Mouse (Mus musculus) midbrain, embryonic 15.5 days (tissue): ENCODE measurements around the gene Habp4. TPM values are rescaled to one million over a fixed set of nuclear protein-coding genes. Genes with fewer than 3 reads are reported as not detected.

Experiments
- ATAC-seq: fragments of 200-750 bp; cut with Nextera tagmentation; replicated peaks from 2 replicates; pipeline ENCODE4 v1.8.0; 2017; ENCODE audit warnings: moderate TSS enrichment
- H3K27ac ChIP-seq: fragments of 300-500 bp; sonication (generic); 2 replicates; pipeline ENCODE4 v1.5.1; 2015; ENCODE audit warnings: mild to moderate bottlenecking, inconsistent platforms
- H3K27me3 ChIP-seq: fragments of 300-500 bp; sonication (generic); replicated peaks from 2 replicates; pipeline ENCODE4 v1.6.1; 2015; ENCODE audit warnings: inconsistent platforms
- H3K36me3 ChIP-seq: fragments of 300-500 bp; sonication (generic); replicated peaks from 2 replicates; pipeline ENCODE4 v1.6.1; 2015; ENCODE audit warnings: inconsistent platforms
- H3K4me1 ChIP-seq: fragments of 300-500 bp; sonication (generic); 2 replicates; pipeline ENCODE4 v1.6.1; 2015; ENCODE audit warnings: inconsistent platforms
- H3K4me2 ChIP-seq: fragments of 300-500 bp; sonication (generic); 2 replicates; pipeline ENCODE4 v1.6.1; 2015; ENCODE audit warnings: inconsistent platforms, mild to moderate bottlenecking, moderate library complexity
- H3K4me3 ChIP-seq: fragments of 300-500 bp; sonication (generic); 2 replicates; pipeline ENCODE4 v1.5.1; 2015; ENCODE audit warnings: mild to moderate bottlenecking, inconsistent platforms
- H3K9ac ChIP-seq: fragments of 300-500 bp; sonication (generic); 2 replicates; pipeline ENCODE4 v1.6.1; 2015; ENCODE audit warnings: mild to moderate bottlenecking, inconsistent platforms
- H3K9me3 ChIP-seq: fragments of 300-500 bp; sonication (generic); 2 replicates; pipeline ENCODE4 v1.6.1; 2016; ENCODE audit warnings: inconsistent platforms
- WGBS: fragments of 180-500 bp; shearing (Covaris S2); methylation state at CpG from one replicate; pipeline ENCODE4 v1.1.7; 2015; ENCODE audit warnings: mixed read lengths; 5-methylcytosine and 5-hydroxymethylcytosine counted together
- polyA plus RNA-seq: library from polyadenylated mRNA; unstranded; fragments of >200 nt; fragmentation: Nextera tagmentation; extraction: Ambion mirVana; gene quantifications from 2 replicates; pipeline ENCODE4 v1.2.1, GENCODE M21; 2015

The Habp4 gene
- polyA plus RNA-seq, 1 experiment from 2014 or later, result 41.4 TPM

GRCm38 (mm10) chr13:64153083-64153682, 8.4 kb upstream of the Habp4 start, which contains the start of gene Zfp367:
TSS of gene Zfp367 (minus strand) at chr13:64153202.
- H3K4me3 ChIP-seq, result peak within 1 kb of the TSS; percentile 94
- peak; percentile 99 for ATAC-seq
- 0% methylated on average over 54 of the region's 56 CpGs for WGBS

GRCm38 (mm10) chr13:64153751-64154267, 7.8 kb upstream of the Habp4 start:
- peak; percentile 32 for ATAC-seq
- H3K36me3 ChIP-seq, result no peaks in the 10 kb centered on the region
- H3K9ac ChIP-seq, result no peak overlapping the region
- H3K4me1 ChIP-seq, result peaks cover 7% of the 10 kb centered on the region
- no peak overlapping the region for H3K27ac ChIP-seq
- under 1% methylated on average over 18 of the region's 18 CpGs for WGBS
- peak overlapping the region; percentile 94 for H3K4me3 ChIP-seq
- H3K4me2 ChIP-seq, result peak overlapping the region; percentile 96
- no peaks in the 10 kb centered on the region; the same call in 1 of the 2 replicates for H3K27me3 ChIP-seq
- H3K9me3 ChIP-seq, result no peaks in the 10 kb centered on the region

More at GRCm38 (mm10) chr13:64153083-64153682, 8.4 kb upstream of the Habp4 start, which contains the start of gene Zfp367:
- H3K4me1 ChIP-seq, result peaks cover 7% of the 10 kb centered on the region
- H3K27me3 ChIP-seq, result no peaks in the 10 kb centered on the region; the same call in 1 of the 2 replicates
- H3K27ac ChIP-seq, result peak within 1 kb of the TSS; percentile 67
- H3K9me3 ChIP-seq, result no peaks in the 10 kb centered on the region
- H3K36me3 ChIP-seq, result no peaks in the 10 kb centered on the region
- peak within 1 kb of the TSS; percentile 96 for H3K4me2 ChIP-seq
- peak within 1 kb of the TSS; percentile 59 for H3K9ac ChIP-seq

GRCm38 (mm10) chr13:64154651-64155050, 7.0 kb upstream of the Habp4 start:
- Histone ChIP-seq H3K4me1 (peaks cover 7% of the 10 kb centered on the region), H3K36me3 (no peaks in the 10 kb centered on the region), H3K27me3 (peaks cover 4% of the 10 kb centered on the region; the same call in 1 of the 2 replicates), H3K27ac (no peak overlapping the region), H3K9ac (no peak overlapping the region), H3K9me3 (no peaks in the 10 kb centered on the region), H3K4me3 (no peak overlapping the region), H3K4me2 (no peak overlapping the region)
- WGBS, result 66% methylated on average over 2 of the region's 2 CpGs
- no peak for ATAC-seq

- no peak overlapping the region for H3K4me3 ChIP-seq
- ATAC-seq, result no peak
- H3K9me3 ChIP-seq, result no peaks in the 10 kb centered on the region
- peaks cover 7% of the 10 kb centered on the region for H3K4me1 ChIP-seq
- no peak overlapping the region for H3K27ac ChIP-seq
- H3K36me3 ChIP-seq, result no peaks in the 10 kb centered on the region
- peaks cover 4% of the 10 kb centered on the region; the same call in 1 of the 2 replicates for H3K27me3 ChIP-seq
- H3K9ac ChIP-seq, result no peak overlapping the region
- no peak overlapping the region for H3K4me2 ChIP-seq
- WGBS, result 10% methylated on average over 1 of the region's 1 CpGs
Measured at GRCm38 (mm10) chr13:64155171-64155571, 6.5 kb upstream of the Habp4 start.

GRCm38 (mm10) chr13:64156966-64157365, 4.7 kb upstream of the Habp4 start:
- Histone ChIP-seq H3K4me1 (peaks cover 5% of the 10 kb centered on the region; the same call in 1 of the 2 replicates), H3K36me3 (no peaks in the 10 kb centered on the region), H3K9ac (no peak overlapping the region), H3K9me3 (no peaks in the 10 kb centered on the region), H3K27me3 (peaks cover 4% of the 10 kb centered on the region; the same call in 1 of the 2 replicates), H3K4me3 (no peak overlapping the region), H3K27ac (no peak overlapping the region), H3K4me2 (no peak overlapping the region)
- no peak for ATAC-seq

- Histone ChIP-seq H3K27me3 (peaks cover 4% of the 10 kb centered on the region; the same call in 1 of the 2 replicates), H3K4me1 (peaks cover 14% of the 10 kb centered on the region), H3K9me3 (peaks cover 4% of the 10 kb centered on the region; the same call in 1 of the 2 replicates), H3K36me3 (0 out of 2 replicates have a peak, but pooled peaks cover 6% of the 10 kb centered on the region), H3K4me2 (peak overlapping the region; percentile 81), H3K27ac (peak overlapping the region; percentile 83), H3K4me3 (peak overlapping the region; percentile 86), H3K9ac (peak overlapping the region; percentile 81)
- under 1% methylated on average over 71 of the region's 71 CpGs for WGBS
- ATAC-seq, result no peak; the same call in none of the 2 replicates
Measured at GRCm38 (mm10) chr13:64161916-64162611, 440 bp downstream of the Habp4 start.

- H3K27ac ChIP-seq, result no peak overlapping the region
- H3K27me3 ChIP-seq, result peaks cover 4% of the 10 kb centered on the region; the same call in 1 of the 2 replicates
- ATAC-seq, result peak; percentile 2; the same call in 1 of the 2 replicates
- peak overlapping the region; percentile 81 for H3K9ac ChIP-seq
- under 1% methylated on average over 14 of the region's 14 CpGs for WGBS
- peaks cover 8% of the 10 kb centered on the region for H3K9me3 ChIP-seq
- H3K4me2 ChIP-seq, result peak overlapping the region; percentile 81
- 0 out of 2 replicates have a peak, but pooled peaks cover 6% of the 10 kb centered on the region for H3K36me3 ChIP-seq
- H3K4me1 ChIP-seq, result peaks cover 14% of the 10 kb centered on the region
- H3K4me3 ChIP-seq, result peak overlapping the region; percentile 86
Measured at GRCm38 (mm10) chr13:64162626-64163025, 1.0 kb downstream of the Habp4 start.

- WGBS, result 25% methylated on average over 13 of the region's 13 CpGs
Measured at GRCm38 (mm10) chr13:64163147-64163715, 1.6 kb downstream of the Habp4 start.

GRCm38 (mm10) chr13:64169746-64170145, 8.1 kb downstream of the Habp4 start:
- H3K4me1 ChIP-seq, result no peaks in the 10 kb centered on the region
- no peak overlapping the region for H3K9ac ChIP-seq
- peaks cover 45% of the 10 kb centered on the region for H3K9me3 ChIP-seq
- no peak for ATAC-seq
- peaks cover 30% of the 10 kb centered on the region for H3K36me3 ChIP-seq
- H3K27ac ChIP-seq, result no peak overlapping the region
- no peak overlapping the region for H3K4me3 ChIP-seq
- 98% methylated on average over 25 of the region's 25 CpGs for whole genome bisulfite sequencing
- H3K27me3 ChIP-seq, result no peaks in the 10 kb centered on the region
- no peak overlapping the region for H3K4me2 ChIP-seq

More at GRCm38 (mm10) chr13:64163147-64163715, 1.6 kb downstream of the Habp4 start:
- Histone ChIP-seq H3K9ac (peak overlapping the region; percentile 81; the same call in 1 of the 2 replicates), H3K9me3 (peaks cover 10% of the 10 kb centered on the region), H3K4me2 (peak overlapping the region; percentile 81), H3K4me3 (peak overlapping the region; percentile 86), H3K27me3 (0 out of 2 replicates have a peak, but pooled peaks cover 4% of the 10 kb centered on the region), H3K27ac (no peak overlapping the region), H3K36me3 (0 out of 2 replicates have a peak, but pooled peaks cover 6% of the 10 kb centered on the region), H3K4me1 (peaks cover 14% of the 10 kb centered on the region)
- no peak for ATAC-seq

- H3K4me2 ChIP-seq, result no peak overlapping the region
- no peak overlapping the region for H3K4me3 ChIP-seq
- H3K9ac ChIP-seq, result no peak overlapping the region
- no peaks in the 10 kb centered on the region for H3K9me3 ChIP-seq
- ATAC-seq, result no peak
- peaks cover 14% of the 10 kb centered on the region; the same call in 1 of the 2 replicates for H3K36me3 ChIP-seq
- 77% methylated on average over 7 of the region's 7 CpGs for WGBS
- no peaks in the 10 kb centered on the region for H3K27me3 ChIP-seq
- no peak overlapping the region for H3K27ac ChIP-seq
- no peaks in the 10 kb centered on the region for H3K4me1 ChIP-seq
Measured at GRCm38 (mm10) chr13:64178000-64178399, 16.4 kb downstream of the Habp4 start.

- no peak for ATAC-seq
- H3K36me3 ChIP-seq, result peaks cover 14% of the 10 kb centered on the region; the same call in 1 of the 2 replicates
- no peak overlapping the region for H3K4me3 ChIP-seq
- H3K27ac ChIP-seq, result no peak overlapping the region
- H3K4me2 ChIP-seq, result no peak overlapping the region
- H3K9ac ChIP-seq, result no peak overlapping the region
- 59% methylated on average over 13 of the region's 13 CpGs for WGBS
- no peaks in the 10 kb centered on the region for H3K27me3 ChIP-seq
- no peaks in the 10 kb centered on the region for H3K9me3 ChIP-seq
- H3K4me1 ChIP-seq, result no peaks in the 10 kb centered on the region
Measured at GRCm38 (mm10) chr13:64178746-64179652, 17.4 kb downstream of the Habp4 start.
